Mouse (Mus musculus): Measurements from ENCODE around the gene Myl4. TPM values are rescaled to one million over a fixed set of nuclear protein-coding genes. Genes with fewer than 3 reads are reported as not detected.

The Myl4 gene
- polyA plus RNA-seq, 1 experiment from 2014 or later: not detected

DNA sequence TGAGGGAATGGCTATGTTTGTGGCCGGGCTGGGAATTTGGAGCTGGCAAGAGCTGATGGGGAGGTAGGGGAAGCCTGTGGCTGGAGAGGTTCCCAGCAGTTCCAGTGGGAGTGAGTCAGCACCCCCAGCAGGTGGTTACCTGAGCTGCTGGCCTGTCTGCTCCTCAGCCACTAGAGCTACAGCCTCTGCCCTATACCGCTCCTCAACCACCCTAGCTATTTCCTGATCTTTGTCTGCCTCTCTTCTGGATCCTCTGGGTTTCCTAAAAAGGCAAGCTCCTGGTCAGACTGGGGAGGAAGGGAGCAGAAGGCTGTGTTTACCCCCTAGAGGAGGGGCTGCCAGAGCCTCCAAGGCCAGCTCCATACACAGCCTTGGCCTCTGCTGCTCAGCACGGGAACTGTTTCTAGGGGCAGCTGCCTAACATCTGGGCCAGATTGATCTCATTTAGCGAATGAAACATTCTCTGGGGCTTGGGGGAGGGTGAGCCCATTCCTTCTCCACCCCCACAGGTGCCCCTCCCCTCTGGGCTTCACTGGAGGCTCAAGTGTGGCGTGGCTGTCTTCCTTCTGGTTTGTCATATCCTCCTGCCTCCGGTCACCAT is 74.4 kb downstream of the Myl4 start:
- H3K79me2 ChIP-seq (ENCODE audit: inconsistent target): no peaks in the 10 kb centered on the region
- no peaks in the 10 kb centered on the region for H3K36me3 ChIP-seq (ENCODE audit: inconsistent target)
- no peak overlapping the region for H3K4me3 ChIP-seq (ENCODE audit: inconsistent target)
- H3K27ac ChIP-seq: no peak overlapping the region
- 70% methylated on average over 6 of the region's 6 CpGs for WGBS (ENCODE audit: missing documents)

DNA sequence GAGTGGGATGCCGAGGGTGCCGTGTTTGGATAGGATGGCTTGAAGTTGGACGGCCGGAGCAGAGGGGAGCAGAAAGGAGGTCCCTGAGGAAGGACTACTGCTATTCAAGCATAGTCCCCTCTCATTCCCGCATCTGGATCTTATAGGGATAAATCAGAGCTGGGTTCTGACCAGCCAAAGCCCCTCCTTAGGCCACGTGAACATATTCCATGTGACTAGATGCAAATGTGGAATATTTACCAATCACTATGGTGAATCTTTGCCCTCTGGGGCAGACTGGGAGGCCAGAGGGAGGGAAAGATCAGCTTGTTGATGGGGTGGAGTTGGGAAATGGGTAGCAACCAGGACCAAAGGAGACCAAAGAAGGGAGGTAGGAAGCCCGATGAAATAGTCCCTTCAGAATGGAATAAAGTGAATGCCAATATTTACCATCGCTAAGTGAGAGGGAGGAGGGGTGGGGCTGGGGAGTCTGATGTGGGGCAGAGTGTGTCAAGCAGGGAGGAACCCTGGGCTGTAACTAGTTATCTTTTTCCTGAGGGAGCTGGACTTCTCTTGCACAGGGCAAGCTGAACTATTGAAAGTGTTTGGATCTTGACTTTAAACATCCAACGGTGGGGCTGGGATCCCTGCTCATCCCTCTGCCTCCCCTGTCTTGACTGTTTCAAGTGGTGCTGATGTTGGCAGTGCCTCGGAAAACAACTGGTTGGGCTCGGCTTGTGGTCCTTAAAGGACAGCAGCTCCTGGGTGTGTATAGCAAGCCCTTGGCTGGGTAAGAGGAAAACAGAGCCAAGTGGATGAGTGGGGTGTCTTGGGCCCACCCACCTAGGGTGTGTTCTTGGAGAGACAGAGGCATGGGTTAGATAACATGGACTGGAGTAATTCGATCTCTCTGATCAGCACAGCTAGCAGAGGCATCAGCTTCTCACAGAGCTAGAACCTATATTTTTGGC is 75.3 kb downstream of the Myl4 start:
- WGBS (ENCODE audit: missing documents): 86% methylated on average over 12 of the region's 12 CpGs
- H3K4me3 ChIP-seq (ENCODE audit: inconsistent target): no peak overlapping the region
- H3K79me2 ChIP-seq (ENCODE audit: inconsistent target): no peaks in the 10 kb centered on the region
- H3K36me3 ChIP-seq (ENCODE audit: inconsistent target): no peaks in the 10 kb centered on the region
- no peak overlapping the region for H3K27ac ChIP-seq

- H3K79me2 ChIP-seq (ENCODE audit: inconsistent target): no peaks in the 10 kb centered on the region
- H3K27ac ChIP-seq: no peak overlapping the region
- no peaks in the 10 kb centered on the region for H3K36me3 ChIP-seq (ENCODE audit: inconsistent target)
- no peak overlapping the region for H3K4me3 ChIP-seq (ENCODE audit: inconsistent target)
Measured at GRCm38 (mm10) chr11:104626635-104627034, 76.2 kb downstream of the Myl4 start.

GRCm38 (mm10) chr11:104627616-104628301 is 77.3 kb downstream of the Myl4 start:
- 87% methylated on average over 11 of the region's 11 CpGs for WGBS (ENCODE audit: missing documents)
- H3K79me2 ChIP-seq (ENCODE audit: inconsistent target): no peaks in the 10 kb centered on the region
- no peak overlapping the region for H3K27ac ChIP-seq
- H3K4me3 ChIP-seq (ENCODE audit: inconsistent target): no peak overlapping the region
- H3K36me3 ChIP-seq (ENCODE audit: inconsistent target): no peaks in the 10 kb centered on the region

DNA sequence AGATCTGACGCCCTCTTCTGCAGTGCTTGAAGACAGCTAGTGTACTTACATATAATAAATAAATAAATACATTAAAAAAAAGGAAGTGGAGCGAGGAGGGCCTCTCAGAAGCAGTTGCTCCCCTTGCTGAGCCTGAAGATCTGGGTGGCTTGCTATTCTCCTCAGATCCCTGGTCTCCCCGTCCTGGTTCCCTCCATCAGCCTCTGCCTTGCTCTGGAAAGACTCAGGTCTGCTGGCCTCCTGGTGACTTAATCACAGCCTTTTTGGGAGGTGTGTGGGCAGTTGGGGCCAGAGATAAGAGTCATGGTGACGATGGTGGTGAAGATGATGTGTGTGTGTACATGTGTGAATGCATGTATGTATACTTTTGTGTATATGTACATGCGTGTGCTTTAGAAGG is 78.1 kb downstream of the Myl4 start:
- Histone ChIP-seq H3K27ac (no peak overlapping the region), H3K79me2 (ENCODE audit: inconsistent target) (no peaks in the 10 kb centered on the region), H3K4me3 (ENCODE audit: inconsistent target) (no peak overlapping the region), H3K36me3 (ENCODE audit: inconsistent target) (no peaks in the 10 kb centered on the region)
- 71% methylated on average over 4 of the region's 5 CpGs for WGBS (ENCODE audit: missing documents)

GRCm38 (mm10) chr11:104630185-104630835 is 79.8 kb downstream of the Myl4 start:
- no peaks in the 10 kb centered on the region for H3K79me2 ChIP-seq (ENCODE audit: inconsistent target)
- H3K4me3 ChIP-seq (ENCODE audit: inconsistent target): no peak overlapping the region
- 46% methylated on average over 7 of the region's 7 CpGs for WGBS (ENCODE audit: missing documents)
- H3K27ac ChIP-seq: no peak overlapping the region
- no peaks in the 10 kb centered on the region for H3K36me3 ChIP-seq (ENCODE audit: inconsistent target)

GRCm38 (mm10) chr11:104631306-104631705 is 80.8 kb downstream of the Myl4 start:
- whole genome bisulfite sequencing (ENCODE audit: missing documents): no CpG with 5 or more reads among the region's 1 CpGs
- Histone ChIP-seq H3K79me2 (ENCODE audit: inconsistent target) (no peaks in the 10 kb centered on the region), H3K36me3 (ENCODE audit: inconsistent target) (no peaks in the 10 kb centered on the region), H3K4me3 (ENCODE audit: inconsistent target) (no peak overlapping the region), H3K27ac (no peak overlapping the region)

GRCm38 (mm10) chr11:104637010-104637409 is 86.5 kb downstream of the Myl4 start:
- no peaks in the 10 kb centered on the region for H3K36me3 ChIP-seq (ENCODE audit: inconsistent target)
- H3K4me3 ChIP-seq (ENCODE audit: inconsistent target): no peak overlapping the region
- H3K79me2 ChIP-seq (ENCODE audit: inconsistent target): no peaks in the 10 kb centered on the region
- no peak overlapping the region for H3K27ac ChIP-seq
- WGBS (ENCODE audit: missing documents): 59% methylated on average over 14 of the region's 14 CpGs

DNA sequence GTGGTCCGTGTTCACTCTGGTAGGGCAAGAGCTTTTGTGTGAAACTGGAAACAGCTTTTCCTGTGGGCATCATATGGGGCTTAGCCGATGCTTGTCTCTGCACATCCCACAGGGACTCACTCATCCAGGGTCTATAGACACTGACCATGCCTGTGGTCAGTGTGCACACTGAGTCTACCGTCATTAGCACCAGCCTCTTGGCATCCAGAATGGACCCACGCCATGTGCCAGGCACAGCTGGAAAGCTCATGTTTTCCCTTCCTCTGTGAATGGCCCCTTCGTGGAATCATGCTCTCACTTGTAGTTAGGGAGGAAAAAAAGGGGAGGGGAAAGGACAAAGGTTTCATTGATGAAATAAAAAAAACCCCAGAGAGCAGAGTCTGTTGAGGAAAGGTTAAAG is 87.5 kb downstream of the Myl4 start:
- 87% methylated on average over 4 of the region's 5 CpGs for WGBS (ENCODE audit: missing documents)

GRCm38 (mm10) chr11:104638906-104639305 is 88.4 kb downstream of the Myl4 start:
- H3K27ac ChIP-seq: 0 out of 2 replicates have a peak overlapping the region, but pooled peaks have one; percentile 1
- no peaks in the 10 kb centered on the region for H3K79me2 ChIP-seq (ENCODE audit: inconsistent target)
- no peak overlapping the region for H3K4me3 ChIP-seq (ENCODE audit: inconsistent target)
- no peaks in the 10 kb centered on the region for H3K36me3 ChIP-seq (ENCODE audit: inconsistent target)
- WGBS (ENCODE audit: missing documents): 17% methylated on average over 2 of the region's 2 CpGs

More for the DNA sequence above, 87.5 kb downstream of the Myl4 start:
- Histone ChIP-seq H3K79me2 (ENCODE audit: inconsistent target) (no peaks in the 10 kb centered on the region), H3K4me3 (ENCODE audit: inconsistent target) (no peak overlapping the region), H3K36me3 (ENCODE audit: inconsistent target) (no peaks in the 10 kb centered on the region), H3K27ac (no peak overlapping the region)

DNA sequence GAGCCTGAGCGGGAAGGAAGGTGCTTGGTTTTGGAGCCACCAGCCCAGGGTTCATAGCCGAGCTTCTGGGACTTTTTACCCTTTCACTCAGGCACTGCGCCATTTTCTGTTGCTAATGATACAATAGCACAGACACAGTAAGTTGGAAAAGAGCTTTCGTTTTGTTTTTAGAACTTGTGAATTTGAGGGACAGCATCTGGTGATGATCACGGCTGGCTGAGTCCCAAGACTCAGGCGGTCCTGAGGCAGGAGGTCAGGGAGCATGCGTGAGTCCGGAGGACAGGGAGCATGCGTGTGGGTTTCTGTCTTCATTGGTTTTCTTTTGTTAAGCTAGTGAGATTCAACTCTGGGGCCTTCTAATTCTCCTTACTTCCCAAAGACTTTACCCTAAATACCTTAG is 89.2 kb downstream of the Myl4 start:
- no peak overlapping the region for H3K27ac ChIP-seq
- H3K79me2 ChIP-seq (ENCODE audit: inconsistent target): no peaks in the 10 kb centered on the region
- 99% methylated on average over 9 of the region's 9 CpGs for WGBS (ENCODE audit: missing documents)
- no peak overlapping the region for H3K4me3 ChIP-seq (ENCODE audit: inconsistent target)
- H3K36me3 ChIP-seq (ENCODE audit: inconsistent target): no peaks in the 10 kb centered on the region

DNA sequence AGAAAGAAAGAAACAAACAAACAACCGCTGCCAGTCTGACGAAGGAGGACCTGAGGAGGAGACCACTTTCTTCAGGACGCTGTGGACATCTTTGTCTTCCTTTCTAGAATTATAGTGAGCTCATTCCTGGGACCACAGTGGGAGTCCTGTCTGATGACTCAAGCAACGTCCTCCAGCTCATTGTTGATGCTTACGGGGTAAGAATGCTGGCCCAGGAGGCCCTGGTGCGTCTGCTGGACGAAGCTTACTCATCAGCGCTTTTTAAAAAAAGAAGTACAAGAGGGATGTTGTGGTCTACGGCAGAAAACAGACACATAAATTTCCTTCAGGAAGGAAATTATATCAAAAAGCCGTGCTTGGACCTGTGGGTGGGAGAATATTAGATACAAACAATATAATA is 90.4 kb downstream of the Myl4 start:
- Histone ChIP-seq H3K79me2 (ENCODE audit: inconsistent target) (no peaks in the 10 kb centered on the region), H3K4me3 (ENCODE audit: inconsistent target) (no peak overlapping the region), H3K27ac (peak overlapping the region; percentile 28; the same call in 1 of the 2 replicates), H3K36me3 (ENCODE audit: inconsistent target) (no peaks in the 10 kb centered on the region)
- 29% methylated on average over 10 of the region's 10 CpGs for WGBS (ENCODE audit: missing documents)

DNA sequence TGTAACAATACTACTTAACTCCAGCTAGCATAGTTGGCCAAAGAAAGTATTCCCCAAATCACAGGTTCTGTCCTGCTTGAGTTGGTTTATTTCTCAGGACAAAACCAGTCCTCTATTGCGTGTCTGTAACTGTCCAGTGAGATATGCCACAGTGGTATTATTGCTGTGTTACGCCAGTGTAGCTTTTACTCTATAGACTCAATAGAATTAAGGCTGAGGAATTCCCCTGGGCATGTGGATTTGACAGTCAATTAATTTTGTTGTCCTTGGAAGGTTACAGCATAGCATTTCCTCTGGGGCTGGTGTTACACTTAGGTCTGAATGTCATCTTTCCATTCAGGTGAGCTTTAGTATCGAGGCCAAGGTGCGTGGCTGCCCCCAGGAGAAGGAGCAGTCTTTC is 92.8 kb downstream of the Myl4 start:
- Histone ChIP-seq H3K4me3 (ENCODE audit: inconsistent target) (no peak overlapping the region), H3K79me2 (ENCODE audit: inconsistent target) (no peaks in the 10 kb centered on the region), H3K36me3 (ENCODE audit: inconsistent target) (no peaks in the 10 kb centered on the region), H3K27ac (no peak overlapping the region)
- 96% methylated on average over 4 of the region's 4 CpGs for WGBS (ENCODE audit: missing documents)

Data from macrophage (primary cell).